Mouse (Mus musculus) ES-Bruce4 (cell line): ENCODE data around the gene BC117090.

Experiments used
- CTCF ChIP-seq: IDR thresholded peaks from one replicate; pipeline ENCODE4 v1.8.1; 2011; ENCODE audit warnings: low read depth, low read length
- EP300 ChIP-seq: IDR thresholded peaks from 2 replicates; pipeline ENCODE4 v1.6.1; 2011; ENCODE audit warnings: low read depth, low read length; ENCODE audit not compliant: insufficient read depth
- POLR2A ChIP-seq: IDR thresholded peaks from one replicate; pipeline ENCODE4 v1.8.1; 2011; ENCODE audit warnings: low read length; ENCODE audit not compliant: insufficient read depth

DNA sequence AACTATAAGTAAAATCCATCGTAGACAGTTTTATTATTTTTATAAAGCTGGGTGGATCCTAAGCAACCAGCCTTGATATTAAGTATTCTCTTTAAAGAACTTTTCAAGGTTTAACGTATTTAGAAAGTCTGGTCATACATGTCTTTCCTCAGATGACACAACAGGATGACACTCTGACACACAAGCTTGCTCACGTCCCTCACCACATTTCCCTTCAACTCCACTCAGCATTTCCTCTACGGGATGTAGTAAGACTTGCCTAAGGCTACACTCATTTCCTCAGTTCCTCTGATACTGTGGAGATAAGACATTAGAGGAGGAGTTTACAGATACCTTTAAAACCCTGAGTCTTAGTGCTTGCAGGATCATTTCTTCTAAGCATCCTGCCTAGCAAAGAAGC is 26.5 kb downstream of the BC117090 start:
- no peak for TF ChIP-seq EP300
- no peak for TF ChIP-seq CTCF
- TF ChIP-seq POLR2A = no peak
